Mouse (Mus musculus) neutrophil, adult 59 days (primary cell): ENCODE results near the gene Rcc1l. TPM values are rescaled to one million over a fixed set of nuclear protein-coding genes. Genes with fewer than 3 reads are reported as not detected.

ENCODE experiments used
- total RNA-seq, 2 experiments: library from RNA; stranded (reverse); gene quantifications; 1 replicate in 1 of 2; 2 replicates in 1 of 2; pipeline ENCODE4 v1.2.4; 2023

Gene Rcc1l
- 1 to 10 TPM; 5.7 to 6.3 TPM for total RNA-seq

DNA sequence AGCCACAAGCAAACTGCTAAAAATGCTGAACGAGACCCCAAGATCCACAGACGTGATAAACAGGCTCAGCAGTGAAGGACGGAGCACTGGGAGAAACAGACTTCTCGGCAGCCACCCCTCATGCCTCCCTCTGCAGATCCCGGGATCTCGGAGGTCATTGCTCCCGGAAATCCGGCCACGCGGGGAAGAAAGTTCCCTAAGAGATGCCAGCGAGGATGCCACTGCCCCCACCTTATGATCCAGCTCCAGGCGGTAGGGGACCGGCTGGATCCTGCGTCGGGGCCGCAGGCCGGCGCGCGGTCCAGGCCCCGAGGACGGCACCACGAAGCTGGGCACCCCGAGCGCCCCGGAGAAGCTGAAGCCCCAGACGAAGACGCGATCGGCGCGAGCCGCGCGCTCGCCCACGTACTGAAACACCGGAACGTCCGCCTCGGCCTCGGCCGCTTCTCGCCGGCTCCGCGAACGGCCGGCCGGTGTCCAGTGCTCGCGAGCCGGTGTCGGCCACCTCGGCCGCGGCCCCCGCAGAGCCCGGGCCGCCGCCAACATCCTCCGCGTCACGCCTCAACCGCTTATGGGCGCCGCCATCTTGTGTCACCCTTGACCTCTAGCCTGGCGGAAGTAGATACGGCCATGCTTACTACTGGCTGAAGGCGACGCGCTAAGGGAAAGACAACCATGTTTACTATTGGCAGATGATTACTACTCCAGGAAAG, at the start of gene Rcc1l:
Rcc1l (minus strand) TSS at position 606 of the 713 bp plus-strand sequence.

DNA sequence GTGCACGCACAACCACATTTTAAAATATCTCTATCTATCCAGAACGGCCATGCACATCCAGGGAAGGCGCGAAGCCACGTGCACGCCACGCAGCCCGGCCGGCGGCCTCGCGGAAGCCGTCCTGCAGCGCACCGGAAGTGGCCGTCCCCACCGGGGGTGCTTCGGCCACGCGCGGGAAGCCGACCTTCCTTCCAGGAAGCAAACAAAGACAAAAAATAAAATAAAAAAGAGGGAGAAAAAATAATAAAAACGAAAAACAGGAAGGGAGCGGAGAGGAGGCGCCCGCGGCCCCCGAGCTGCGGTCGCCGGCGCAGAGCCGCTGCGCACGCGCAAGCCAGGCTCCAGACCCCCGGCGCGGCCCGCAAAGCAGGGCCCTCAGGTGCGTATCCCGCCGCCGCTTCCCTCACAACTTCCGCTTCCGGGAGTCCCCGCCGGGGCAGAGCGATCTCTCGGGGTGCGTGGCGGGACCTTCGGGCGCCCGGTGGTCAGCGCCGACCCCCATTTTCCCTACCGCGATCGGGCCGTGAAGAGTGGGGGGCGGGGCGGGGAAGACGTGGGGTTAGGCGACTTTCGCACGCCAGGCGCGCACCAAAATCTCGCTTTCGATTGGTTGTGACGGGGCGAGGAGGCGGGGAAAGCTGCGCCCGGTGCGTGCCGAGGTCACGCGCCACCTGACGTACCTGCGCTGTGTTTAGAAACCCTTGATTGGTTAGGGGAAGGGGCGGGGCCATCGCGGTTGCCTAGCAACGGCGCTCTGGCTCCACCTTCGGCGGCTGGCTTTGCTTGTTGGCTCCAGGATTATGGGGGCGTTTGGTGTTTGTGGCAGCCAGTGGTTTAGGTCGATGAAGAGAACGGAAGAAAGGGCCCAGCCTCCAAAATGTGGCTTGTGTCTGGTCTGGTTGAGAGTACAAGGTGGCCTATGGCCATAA, 7.6 kb upstream of the Rcc1l start, which contains the start of gene Gtf2ird2:
Gtf2ird2 (plus strand) TSS at position 140 of the 929 bp plus-strand sequence.

DNA sequence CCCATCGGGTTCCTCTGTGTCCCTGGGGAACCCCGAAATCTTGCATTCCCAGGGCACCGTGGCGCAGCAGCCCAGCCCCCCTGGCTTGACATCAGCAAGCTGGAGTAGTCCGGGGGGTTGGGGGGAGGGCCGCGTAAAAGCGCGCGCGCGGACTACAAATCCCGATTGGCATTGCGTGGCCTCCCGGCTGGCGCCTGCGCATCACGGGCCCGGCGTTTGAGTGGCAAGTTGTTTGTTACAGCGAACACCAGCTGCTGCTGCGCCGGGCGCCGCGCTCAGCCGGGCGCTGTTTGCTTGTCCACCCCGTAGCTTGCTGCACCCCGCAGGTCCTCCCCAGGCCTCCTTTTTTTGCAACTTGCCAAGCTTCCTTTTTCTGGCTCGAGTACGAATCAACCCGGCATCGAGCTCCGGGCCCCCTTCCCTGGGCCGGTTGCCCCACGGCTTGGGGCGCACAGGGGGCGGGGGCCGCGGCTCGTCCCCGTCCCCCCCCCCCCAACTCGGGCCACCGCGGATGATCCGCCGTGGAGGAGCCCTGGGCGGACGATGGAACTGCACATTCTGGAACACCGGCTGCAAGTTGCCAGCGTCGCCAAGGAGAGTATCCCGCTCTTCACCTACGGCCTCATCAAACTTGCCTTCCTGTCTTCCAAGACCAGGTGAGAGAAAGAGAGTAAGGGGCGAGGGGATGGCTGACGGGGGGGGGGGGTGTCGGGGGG, 76.9 kb downstream of the Rcc1l start, which contains the start of gene Castor2:
Castor2 (plus strand) TSS at position 216 of the 716 bp plus-strand sequence.

Other genes with a start within 250 kb of the Rcc1l start
- gene Castor2, start 77.1 kb downstream of the Rcc1l start, total RNA-seq = 1 to 10 TPM; 2.7 to 5.0 TPM
- 1 to 10 TPM; 3.2 TPM for gene Gtf2ird2, start 7.2 kb upstream of the Rcc1l start, total RNA-seq
- 1,000 to 10,000 TPM; 1,317 to 1,368 TPM for gene Ncf1, start 52.9 kb upstream of the Rcc1l start, total RNA-seq
- 10 to 100 TPM; 30.9 to 34.5 TPM for gene Gtf2i, start 138.0 kb upstream of the Rcc1l start, total RNA-seq